Mouse (Mus musculus): ENCODE data around the gene Papss2. TPM values are rescaled to one million over a fixed set of nuclear protein-coding genes. Genes with fewer than 3 reads are reported as not detected.
"Not testable (repeated sequence)": the region's sequence is repeated elsewhere in the genome, so short reads cannot be mapped to it uniquely, and the experiment has no call there.

The Papss2 gene
- total RNA-seq, 2 experiments from 2014 or later, result 0.61 to 0.96 TPM

- no peak for ATAC-seq (replicated peaks; ENCODE audit: low FRiP score, low TSS enrichment, poor library complexity, severe bottlenecking)
Observed at GRCm38 (mm10) chr19:32687721-32688120, 92.1 kb downstream of the Papss2 start.

GRCm38 (mm10) chr19:32688227-32688626 is 92.6 kb downstream of the Papss2 start:
- not testable (repeated sequence) for ATAC-seq (replicated peaks; ENCODE audit: low FRiP score, low TSS enrichment, poor library complexity, severe bottlenecking)

- ATAC-seq (replicated peaks; ENCODE audit: low FRiP score, low TSS enrichment, poor library complexity, severe bottlenecking), result no peak; the same call in 1 of the 2 replicates
Observed at GRCm38 (mm10) chr19:32689724-32690123, 94.1 kb downstream of the Papss2 start.

- no peak for ATAC-seq (replicated peaks; ENCODE audit: low FRiP score, low TSS enrichment, poor library complexity, severe bottlenecking)
Observed at GRCm38 (mm10) chr19:32696674-32697073, 101.1 kb downstream of the Papss2 start.

GRCm38 (mm10) chr19:32702191-32702590 is 106.6 kb downstream of the Papss2 start:
- no peak for ATAC-seq (replicated peaks; ENCODE audit: low FRiP score, low TSS enrichment, poor library complexity, severe bottlenecking)

- no peak for ATAC-seq (replicated peaks; ENCODE audit: low FRiP score, low TSS enrichment, poor library complexity, severe bottlenecking)
Observed at GRCm38 (mm10) chr19:32708996-32709395, 113.4 kb downstream of the Papss2 start.

GRCm38 (mm10) chr19:32710288-32710687 is 114.7 kb downstream of the Papss2 start:
- ATAC-seq (replicated peaks; ENCODE audit: low FRiP score, low TSS enrichment, poor library complexity, severe bottlenecking), result no peak

GRCm38 (mm10) chr19:32711761-32712541 is 116.4 kb downstream of the Papss2 start:
- ATAC-seq (replicated peaks; ENCODE audit: low FRiP score, low TSS enrichment, poor library complexity, severe bottlenecking), result peak; percentile 88

- ATAC-seq (replicated peaks; ENCODE audit: low FRiP score, low TSS enrichment, poor library complexity, severe bottlenecking), result peak; percentile 91
Observed at GRCm38 (mm10) chr19:32712588-32713042, 117.0 kb downstream of the Papss2 start.

- no peak for ATAC-seq (replicated peaks; ENCODE audit: low FRiP score, low TSS enrichment, poor library complexity, severe bottlenecking)
Observed at GRCm38 (mm10) chr19:32713471-32713870, 117.9 kb downstream of the Papss2 start.

- peak; percentile 59 for ATAC-seq (replicated peaks; ENCODE audit: low FRiP score, low TSS enrichment, poor library complexity, severe bottlenecking)
Observed at GRCm38 (mm10) chr19:32715201-32715600, 119.6 kb downstream of the Papss2 start.

- ATAC-seq (replicated peaks; ENCODE audit: low FRiP score, low TSS enrichment, poor library complexity, severe bottlenecking), result no peak
Observed at GRCm38 (mm10) chr19:32715681-32716080, 120.1 kb downstream of the Papss2 start.

Other genes starting within 250 kb of the Papss2 start
- 53.2 and 66.1 TPM in 2 replicates for gene Sgms1, start 206.1 kb upstream of the Papss2 start, total RNA-seq (2014; fragmentation: Nextera tagmentation)
- gene Sgms1, start 206.1 kb upstream of the Papss2 start, total RNA-seq (2017), result 58.5 and 84.8 TPM in 2 replicates
- 149 and 176 TPM in 2 replicates for gene Rpl9-ps6, start 129.2 kb upstream of the Papss2 start, total RNA-seq (2014; fragmentation: Nextera tagmentation)
- gene Rpl9-ps6, start 129.2 kb upstream of the Papss2 start, total RNA-seq (2017), result 113 and 151 TPM in 2 replicates
- gene Minpp1, start 110.0 kb upstream of the Papss2 start, total RNA-seq (2014; fragmentation: Nextera tagmentation), result 239 and 247 TPM in 2 replicates
- gene Minpp1, start 110.0 kb upstream of the Papss2 start, total RNA-seq (2017), result 192 and 210 TPM in 2 replicates
- gene Atad1, start 144.0 kb downstream of the Papss2 start, total RNA-seq (2014; fragmentation: Nextera tagmentation), result 31.4 and 49.4 TPM in 2 replicates
- gene Atad1, start 144.0 kb downstream of the Papss2 start, total RNA-seq (2017), result 78.5 and 83.7 TPM in 2 replicates
- gene Pten, start 161.7 kb downstream of the Papss2 start, total RNA-seq (2014; fragmentation: Nextera tagmentation), result 51.0 and 53.2 TPM in 2 replicates
- 63.2 and 90.9 TPM in 2 replicates for gene Pten, start 161.7 kb downstream of the Papss2 start, total RNA-seq (2017)

Data from megakaryocyte-erythroid progenitor cell, adult 5-6 weeks (primary cell).